Mouse (Mus musculus) kidney, embryonic 14.5 days (tissue): ENCODE measurements around the gene Slc25a26. TPM values are rescaled to one million over a fixed set of nuclear protein-coding genes. Genes with fewer than 3 reads are reported as not detected.

Experiments
- microRNA-seq: library from miRNA; unstranded; fragments of <30 nt; microRNA quantifications from one replicate; pipeline ENCODE4, GENCODE M21; 2016
- polyA plus RNA-seq: library from polyadenylated mRNA; unstranded; fragments of >200 nt; fragmentation: Nextera tagmentation; extraction: Ambion mirVana; gene quantifications from 2 replicates; pipeline ENCODE4 v1.2.1, GENCODE M21; 2014

Slc25a26 gene
- polyA plus RNA-seq, 1 experiment from 2014 or later: 8.6 TPM

Small RNAs within 50 kb of the gene (microRNA-seq; reads per million reads assigned to microRNA genes)
- gene Mir7041: not detected

Other genes with a start within 250 kb of the Slc25a26 start
- gene Magi1, start 216.4 kb upstream of the Slc25a26 start, polyA plus RNA-seq: 10.6 and 10.9 TPM in 2 replicates
- gene Lrig1, start 199.8 kb downstream of the Slc25a26 start, polyA plus RNA-seq: 10.4 and 11.0 TPM in 2 replicates